Mouse (Mus musculus): ENCODE results near the gene Casz1. TPM values are rescaled to one million over a fixed set of nuclear protein-coding genes. Genes with fewer than 3 reads are reported as not detected.
A peak's percentile ranks its signal among the peaks of the same experiment; 100 is the strongest.

Casz1 gene
- total RNA-seq, 2 experiments from 2014 or later, result 0.55 to 0.75 TPM

- ATAC-seq (replicated peaks; ENCODE audit: low FRiP score, low TSS enrichment, poor library complexity, severe bottlenecking), result no peak
Observed at GRCm38 (mm10) chr4:148979837-148980236, 175.6 kb downstream of the Casz1 start.

GRCm38 (mm10) chr4:148982274-148982673 is 178.0 kb downstream of the Casz1 start:
- ATAC-seq (replicated peaks; ENCODE audit: low FRiP score, low TSS enrichment, poor library complexity, severe bottlenecking), result no peak

- no peak for ATAC-seq (replicated peaks; ENCODE audit: low FRiP score, low TSS enrichment, poor library complexity, severe bottlenecking)
Observed at GRCm38 (mm10) chr4:148984701-148985540, 180.7 kb downstream of the Casz1 start.

- no peak for ATAC-seq (replicated peaks; ENCODE audit: low FRiP score, low TSS enrichment, poor library complexity, severe bottlenecking)
Observed at GRCm38 (mm10) chr4:148985541-148986476, 181.6 kb downstream of the Casz1 start.

GRCm38 (mm10) chr4:148990038-148990437 is 185.8 kb downstream of the Casz1 start:
- 0 out of 2 replicates have a peak, but pooled peaks have one; percentile 10 for ATAC-seq (replicated peaks; ENCODE audit: low FRiP score, low TSS enrichment, poor library complexity, severe bottlenecking)

GRCm38 (mm10) chr4:148993948-148994347 is 189.7 kb downstream of the Casz1 start:
- ATAC-seq (replicated peaks; ENCODE audit: low FRiP score, low TSS enrichment, poor library complexity, severe bottlenecking), result no peak

GRCm38 (mm10) chr4:149000746-149001145 is 196.5 kb downstream of the Casz1 start:
- ATAC-seq (replicated peaks; ENCODE audit: low FRiP score, low TSS enrichment, poor library complexity, severe bottlenecking), result no peak

GRCm38 (mm10) chr4:149001515-149001914 is 197.3 kb downstream of the Casz1 start:
- no peak for ATAC-seq (replicated peaks; ENCODE audit: low FRiP score, low TSS enrichment, poor library complexity, severe bottlenecking)

- no peak for ATAC-seq (replicated peaks; ENCODE audit: low FRiP score, low TSS enrichment, poor library complexity, severe bottlenecking)
Observed at GRCm38 (mm10) chr4:149002441-149003093, 198.3 kb downstream of the Casz1 start.

Other genes with a start within 250 kb of the Casz1 start
- 69.1 and 70.6 TPM in 2 replicates for gene Exosc10, start 246.0 kb upstream of the Casz1 start, total RNA-seq (2014; fragmentation: Nextera tagmentation)
- gene Exosc10, start 246.0 kb upstream of the Casz1 start, total RNA-seq (2017), result 54.7 and 66.6 TPM in 2 replicates
- gene Srm, start 212.9 kb upstream of the Casz1 start, total RNA-seq (2014; fragmentation: Nextera tagmentation), result 261 and 281 TPM in 2 replicates
- gene Srm, start 212.9 kb upstream of the Casz1 start, total RNA-seq (2017), result 31.8 and 77.4 TPM in 2 replicates
- not detected in 2 replicates for gene Masp2, start 201.9 kb upstream of the Casz1 start, total RNA-seq (2014; fragmentation: Nextera tagmentation)
- gene Masp2, start 201.9 kb upstream of the Casz1 start, total RNA-seq (2017), result 0.33 TPM in 1 of 2 replicates, not detected in the other
- 456 and 583 TPM in 2 replicates for gene Tardbp, start 177.4 kb upstream of the Casz1 start, total RNA-seq (2014; fragmentation: Nextera tagmentation)
- 804 and 881 TPM in 2 replicates for gene Tardbp, start 177.4 kb upstream of the Casz1 start, total RNA-seq (2017)
- gene Gm572, start 161.1 kb upstream of the Casz1 start, total RNA-seq (2014; fragmentation: Nextera tagmentation), result not detected in 2 replicates
- gene Gm572, start 161.1 kb upstream of the Casz1 start, total RNA-seq (2017), result not detected in 2 replicates

Measured in megakaryocyte-erythroid progenitor cell, adult 5-6 weeks (primary cell).